Mouse (Mus musculus) B cell, adult 2 months (primary cell): Measurements from ENCODE around the gene Ric8b.
A peak's percentile ranks its signal among the peaks of the same experiment; 100 is the strongest.

Source experiments
- DNase-seq, 2 experiments: peaks; one replicate each; pipeline ENCODE4 v3.0.0; 2022

Ric8b gene

DNA sequence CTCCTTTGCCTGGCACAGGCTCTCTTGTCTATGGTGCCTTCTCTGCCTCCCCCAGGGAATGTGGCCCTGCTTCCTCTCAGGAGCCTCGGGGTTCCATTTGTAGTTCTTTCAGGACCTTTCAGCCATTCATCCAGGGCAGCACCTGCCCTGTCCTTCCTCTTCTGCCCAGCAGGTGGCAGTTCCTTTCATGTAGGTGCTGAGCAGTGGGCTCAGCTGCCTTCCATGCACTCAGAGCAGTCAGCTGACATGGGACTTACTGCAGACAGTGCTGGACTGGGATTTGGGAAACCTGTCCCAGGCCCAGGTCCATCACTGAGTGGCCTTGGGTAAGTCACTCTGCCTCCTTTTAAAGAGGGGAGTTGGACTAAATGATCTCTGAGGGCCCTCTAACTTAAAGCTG, 96.0 kb downstream of the Ric8b start:
- DNase-seq = peak; percentile 55 to 58

GRCm38 (mm10) chr10:85013924-85014428, 96.6 kb downstream of the Ric8b start:
- no peak for DNase-seq

DNA sequence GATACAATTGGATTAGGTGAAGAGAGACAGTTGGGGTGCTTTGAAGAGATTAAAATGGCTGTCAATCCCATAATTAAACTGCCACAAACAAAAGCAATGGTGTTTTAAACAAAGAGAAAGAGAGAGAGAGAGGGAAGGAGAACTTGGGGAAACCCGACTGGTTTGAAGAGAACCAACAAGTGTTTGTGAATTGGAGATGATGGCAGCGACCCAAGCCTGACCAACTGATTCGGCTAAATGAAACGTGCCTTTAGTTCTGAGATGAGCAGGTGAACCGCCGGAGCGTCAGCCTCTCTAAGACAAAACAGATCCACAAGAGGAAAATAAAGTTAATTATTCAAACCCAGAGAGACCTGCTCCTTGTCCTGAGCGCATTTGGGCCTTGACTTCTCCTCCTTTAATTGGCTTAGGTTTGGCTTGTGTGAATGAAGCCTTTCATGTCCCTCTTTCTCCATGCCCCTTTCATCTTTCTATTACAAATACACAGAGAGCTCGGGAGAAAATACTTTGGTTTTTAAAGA, 97.1 kb downstream of the Ric8b start:
- no peak for DNase-seq

DNA sequence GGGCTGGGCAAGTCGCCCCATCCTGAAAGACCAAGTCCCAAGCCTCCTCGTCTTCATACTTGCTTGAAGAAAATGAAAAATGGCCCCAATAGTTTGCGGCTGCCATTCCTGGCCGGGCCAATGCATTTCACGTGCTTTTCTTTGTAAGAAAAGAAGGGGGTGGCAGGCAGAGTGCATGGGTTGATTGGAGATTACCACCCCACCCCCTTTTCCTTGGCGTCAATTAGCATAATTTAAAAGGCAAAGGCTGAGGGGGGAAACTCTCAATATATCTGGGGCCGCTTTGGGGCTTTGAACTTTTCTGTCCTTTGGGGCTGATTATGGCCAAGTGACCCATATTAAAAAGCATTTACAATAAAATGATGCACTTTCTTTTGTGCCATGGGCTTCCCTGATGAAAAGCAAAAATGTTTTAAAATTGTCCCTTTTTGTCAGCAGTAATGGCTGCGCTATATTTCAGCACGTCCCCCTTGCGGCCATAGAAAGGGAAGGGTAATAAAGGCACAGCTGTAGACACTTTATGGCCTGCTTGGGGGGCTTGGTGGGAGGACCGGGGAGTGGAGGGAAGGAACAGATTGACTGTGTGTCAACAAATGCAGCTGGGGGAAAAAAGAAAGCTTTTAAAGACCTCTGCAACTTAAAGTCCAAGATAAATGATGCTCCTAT, 105.4 kb downstream of the Ric8b start:
- DNase-seq = no peak

DNA sequence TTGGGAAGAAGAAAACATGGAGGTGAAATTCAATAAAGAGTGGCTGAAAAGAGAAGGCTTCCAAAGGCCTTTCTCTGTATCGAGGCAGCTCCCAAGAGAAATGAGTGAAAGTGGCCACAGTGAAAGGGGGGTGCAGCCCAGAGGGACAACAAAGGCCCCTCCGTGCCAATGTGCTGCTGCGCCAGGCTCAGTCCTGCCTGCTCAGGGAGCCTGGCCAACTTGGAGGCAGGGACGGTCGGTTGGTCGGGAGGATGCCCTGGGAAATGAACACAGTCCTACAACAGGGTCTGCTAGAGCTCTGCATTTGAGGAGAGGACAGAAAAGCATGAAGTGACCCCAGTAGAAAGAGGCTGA, 105.9 kb downstream of the Ric8b start:
- no peak for DNase-seq

DNA sequence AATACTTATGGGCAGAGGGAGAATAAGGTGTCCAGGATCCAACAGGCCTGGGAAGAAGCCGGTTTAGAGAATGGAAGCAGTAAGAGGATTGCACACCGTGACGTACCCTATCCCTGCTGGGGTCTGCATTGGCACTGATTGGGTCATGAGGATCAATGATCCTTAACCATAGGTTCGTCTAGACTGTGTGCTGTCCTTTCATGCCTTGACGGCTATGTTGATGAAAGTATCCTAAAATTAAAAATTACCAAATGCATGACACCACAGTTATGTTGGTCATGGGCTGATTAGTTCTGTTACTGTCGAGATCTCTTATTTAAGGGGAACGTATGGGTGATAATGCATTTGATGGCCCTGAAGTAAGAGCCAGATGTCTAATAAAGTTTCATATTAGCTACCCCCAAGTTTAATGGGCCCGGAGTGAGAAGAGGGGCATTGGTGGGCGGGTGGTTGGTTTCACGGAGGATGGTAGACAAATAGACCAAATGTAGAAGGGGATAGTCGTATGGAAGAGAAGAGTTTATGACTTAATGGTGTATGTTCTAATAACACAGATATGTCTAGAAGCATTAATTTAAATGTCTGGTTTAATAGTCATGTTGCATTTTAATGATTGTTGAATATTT, 108.5 kb downstream of the Ric8b start:
- DNase-seq = no peak

GRCm38 (mm10) chr10:85027619-85028175, 110.3 kb downstream of the Ric8b start:
- DNase-seq = no peak

DNA sequence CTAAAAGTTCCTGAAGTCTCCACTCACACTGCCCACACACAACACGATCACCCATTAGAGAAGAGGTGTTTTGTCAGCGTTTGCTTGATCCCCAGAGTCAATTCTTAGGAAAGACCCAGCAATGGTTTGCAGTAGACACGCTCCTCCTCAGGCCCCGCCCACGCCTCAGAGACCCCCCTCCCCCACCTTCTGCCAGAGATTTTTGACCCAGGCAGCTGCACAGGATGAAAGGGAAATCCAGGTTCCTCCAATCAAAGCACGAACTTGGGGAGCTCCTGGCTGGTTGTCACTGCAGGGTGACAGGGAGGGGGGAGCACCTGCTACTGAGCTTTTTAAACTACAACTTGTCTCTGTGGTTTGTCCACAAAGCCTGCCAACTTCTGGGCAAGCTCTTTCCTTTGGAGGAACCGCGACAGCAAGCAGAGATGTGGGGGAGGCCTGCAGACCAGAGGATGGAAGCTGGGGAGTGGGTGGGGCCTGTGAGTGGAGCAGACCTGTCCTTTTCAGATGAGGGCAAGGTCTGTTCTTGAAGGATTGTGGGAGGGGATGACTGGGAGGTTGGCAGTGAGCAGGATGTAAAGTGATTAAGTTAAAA, 117.8 kb downstream of the Ric8b start:
- no peak for DNase-seq

- no peak for DNase-seq
These were observed 120.7 kb downstream of the Ric8b start for GRCm38 (mm10) chr10:85038147-85038546.

- no peak for DNase-seq
These were observed 121.4 kb downstream of the Ric8b start for GRCm38 (mm10) chr10:85038852-85039251.

GRCm38 (mm10) chr10:85044191-85044711, 126.8 kb downstream of the Ric8b start:
- DNase-seq = no peak

- peak; percentile 14 to 18 for DNase-seq
These were observed 127.6 kb downstream of the Ric8b start for GRCm38 (mm10) chr10:85044732-85045720.

- DNase-seq = peak; percentile 44 to 46
These were observed 129.2 kb downstream of the Ric8b start for GRCm38 (mm10) chr10:85046585-85046984.

- DNase-seq = no peak
These were observed 130.6 kb downstream of the Ric8b start for GRCm38 (mm10) chr10:85048008-85048407.

DNA sequence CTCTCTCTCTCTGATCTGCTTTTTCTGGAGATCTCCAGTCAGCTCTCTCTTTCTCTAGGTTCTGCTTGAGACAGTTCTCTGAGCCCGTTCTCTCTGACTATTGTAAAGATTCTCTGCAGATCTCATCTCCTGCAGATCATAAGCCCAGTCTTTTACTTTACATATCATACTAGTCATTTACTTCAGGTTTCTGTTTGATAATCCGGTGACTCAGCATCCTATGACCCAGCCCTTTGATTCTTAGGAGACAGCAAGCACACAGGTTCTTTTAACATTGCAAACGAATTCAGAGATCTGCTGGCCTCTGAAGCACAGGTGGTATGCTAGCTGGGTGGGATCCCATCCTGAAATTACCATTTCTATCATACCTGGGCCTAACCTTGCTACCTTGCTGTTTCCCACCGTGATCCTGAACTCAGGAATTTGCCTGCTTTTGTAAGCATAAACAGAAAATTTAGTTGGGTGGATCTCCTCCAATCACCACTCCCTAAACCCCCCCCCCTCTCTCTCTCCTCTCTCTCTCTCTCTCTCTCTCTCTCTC, 133.3 kb downstream of the Ric8b start:
- no peak for DNase-seq

- no peak for DNase-seq
These were observed 135.0 kb downstream of the Ric8b start for GRCm38 (mm10) chr10:85052451-85052850.

DNA sequence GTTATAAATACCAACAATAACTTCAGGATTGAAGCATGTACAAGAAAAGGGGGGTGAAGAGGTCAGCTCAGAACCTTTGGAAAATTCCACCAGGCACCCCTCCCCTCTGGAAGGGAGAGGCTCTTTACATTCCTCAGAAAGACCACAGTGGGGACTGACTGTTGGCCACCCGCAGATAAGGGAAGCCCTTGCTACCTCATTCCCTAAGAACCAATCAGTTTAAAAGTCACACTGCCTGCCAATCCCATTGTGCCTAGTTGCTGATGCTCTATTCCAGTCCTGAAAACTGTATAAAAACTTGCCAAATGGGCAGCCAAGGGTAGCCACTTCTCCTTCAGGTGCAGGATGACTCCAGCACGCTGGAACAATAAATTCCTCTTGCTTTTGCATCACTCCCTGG, 137.5 kb downstream of the Ric8b start:
- DNase-seq = no peak
